Mouse (Mus musculus): Measurements from ENCODE around the gene Treml1.

GRCm38 (mm10) chr17:48366806-48367205 lies 7.1 kb downstream of the Treml1 start:
- TF ChIP-seq GATA1 (IDR thresholded peaks at IDR 0.05; ENCODE audit: low read depth, low read length) (no peak), MAX (IDR thresholded peaks at IDR 0.05; ENCODE audit: low read length) (no peak), CTCF (IDR thresholded peaks at IDR 0.05 in 2 of 3, conservative IDR thresholded peaks at IDR 0.05 in 1 of 3; ENCODE audit: control insufficient read depth in 1 of 3, insufficient read depth in 1 of 3, low read depth in 2 of 3, low read length in 3 of 3, poor library complexity in 1 of 3, severe bottlenecking in 1 of 3) (no peak), USF1 (IDR thresholded peaks at IDR 0.05; ENCODE audit: low read depth, low read length) (no peak), KAT2A (conservative IDR thresholded peaks at IDR 0.05; ENCODE audit: low read depth, low read length) (no peak), POLR2A (IDR thresholded peaks at IDR 0.05; ENCODE audit: control insufficient read depth in 1 of 2, insufficient read depth in 1 of 2, low read depth in 1 of 2, low read length in 2 of 2, poor library complexity in 1 of 2) (no peak), TCF12 (IDR thresholded peaks at IDR 0.05; ENCODE audit: low read depth, low read length) (no peak), RAD21 (IDR thresholded peaks at IDR 0.05; ENCODE audit: low read depth, low read length) (no peak), TAL1 (IDR thresholded peaks at IDR 0.05; ENCODE audit: low read length) (no peak), MEF2A (IDR thresholded peaks at IDR 0.05; ENCODE audit: extremely low read depth, insufficient replicate concordance, low read depth, low read length, poor library complexity, severe bottlenecking) (no peak)

Data from MEL (cell line).